Mouse (Mus musculus) cerebellum, adult 8-10 months (tissue): ENCODE results near the gene Pif1.

Experiments used
- DNase-seq: peaks from one replicate; pipeline ENCODE4 v3.0.0; 2022

The Pif1 gene

DNA sequence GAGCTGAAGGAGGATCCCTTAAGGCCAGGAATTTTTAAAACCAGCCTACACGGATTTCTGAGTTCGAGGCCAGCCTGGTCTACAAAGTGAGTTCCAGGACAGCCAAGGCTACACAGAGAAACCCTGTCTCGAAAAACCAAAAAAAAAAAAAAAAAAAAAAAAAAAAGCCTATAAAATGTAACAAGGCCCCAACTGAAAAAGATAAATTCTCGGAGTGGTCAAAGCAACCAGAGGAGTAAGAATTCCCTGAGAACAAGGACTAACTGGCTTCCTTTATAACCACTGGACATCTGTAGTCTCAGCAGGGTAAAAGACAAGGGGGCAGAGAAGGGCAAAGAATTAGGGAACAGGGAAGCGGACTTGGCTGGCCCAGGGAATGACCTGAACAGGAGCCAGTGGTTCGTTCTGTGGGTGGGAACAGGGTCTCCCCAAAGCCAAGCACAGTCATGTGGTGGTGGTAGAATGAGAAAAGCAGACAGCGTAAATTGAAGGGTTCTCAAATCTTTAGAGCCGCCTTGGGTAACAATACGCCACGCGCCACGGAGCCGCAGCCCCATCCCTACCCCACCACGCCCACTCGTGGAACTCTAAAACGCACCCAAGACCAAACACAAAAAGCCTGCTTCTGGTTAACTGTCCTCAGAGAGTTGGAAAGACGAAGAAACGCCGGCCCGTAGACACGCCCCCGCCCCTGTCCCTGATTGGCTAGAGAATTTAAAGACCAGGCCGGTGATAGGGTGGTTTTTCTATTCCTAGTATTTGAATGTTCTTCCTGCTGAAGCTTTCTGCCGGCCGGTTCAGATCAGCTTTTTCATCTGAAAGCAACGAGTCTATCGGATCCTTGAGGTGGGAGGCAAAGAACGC, at the start of gene Pif1:
Pif1 (plus strand) TSS at position 755 of the 864 bp plus-strand sequence.
- DNase-seq = no peak

DNA sequence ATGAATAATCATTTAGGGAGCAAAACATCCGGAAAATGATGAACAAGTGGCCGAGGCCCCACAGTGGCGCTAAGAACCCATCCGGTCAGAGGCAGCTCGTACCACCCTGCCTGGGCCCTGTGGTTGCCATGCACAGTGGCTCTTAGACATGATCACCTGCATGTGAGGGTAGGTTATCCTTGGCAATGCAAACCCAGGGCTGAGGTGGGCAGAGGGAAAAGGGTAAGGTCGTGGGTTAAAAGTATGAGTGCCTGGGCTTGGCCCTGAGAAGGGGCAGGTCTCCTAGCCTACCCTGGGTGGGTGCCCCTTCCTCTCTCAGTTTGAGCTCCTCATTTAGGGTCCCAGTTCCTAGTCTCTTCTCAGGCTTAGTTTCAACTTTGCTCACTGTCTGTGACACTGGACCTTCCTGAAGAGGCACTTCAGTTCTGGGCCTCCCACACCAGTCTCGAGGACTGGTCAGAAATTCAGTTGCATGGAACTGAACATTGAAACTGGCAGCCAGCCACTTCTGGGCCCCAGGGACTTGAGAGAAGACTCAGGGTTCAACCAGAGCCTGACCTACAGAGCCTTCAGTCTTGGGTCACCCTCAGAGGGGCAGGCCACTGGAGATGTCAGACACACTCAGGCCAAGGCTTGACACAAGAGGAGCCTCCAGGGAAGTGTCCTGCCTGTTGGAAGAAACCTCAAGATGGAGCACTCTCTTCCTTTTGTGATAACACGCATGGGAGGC, 48.9 kb upstream of the Pif1 start:
- DNase-seq = no peak

DNA sequence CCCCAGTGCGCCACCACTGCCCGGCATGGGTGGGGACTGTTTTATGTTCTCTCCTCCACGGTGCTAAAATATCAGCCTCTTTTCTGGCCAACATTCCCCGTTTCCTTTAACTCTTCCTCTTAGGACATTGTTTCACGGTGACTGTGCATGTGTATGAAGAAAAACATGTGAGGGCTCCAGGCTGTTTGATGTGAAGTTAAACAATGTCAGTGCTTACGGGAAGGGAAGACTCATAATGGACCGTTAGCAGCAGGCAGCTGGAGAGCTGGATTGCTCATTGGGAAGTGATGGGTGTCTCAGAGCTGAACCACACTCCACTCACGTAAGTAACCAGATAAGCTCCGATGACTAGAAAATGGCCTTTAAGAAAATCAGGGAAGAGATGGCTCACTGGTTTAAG, 47.3 kb upstream of the Pif1 start:
- no peak for DNase-seq

DNA sequence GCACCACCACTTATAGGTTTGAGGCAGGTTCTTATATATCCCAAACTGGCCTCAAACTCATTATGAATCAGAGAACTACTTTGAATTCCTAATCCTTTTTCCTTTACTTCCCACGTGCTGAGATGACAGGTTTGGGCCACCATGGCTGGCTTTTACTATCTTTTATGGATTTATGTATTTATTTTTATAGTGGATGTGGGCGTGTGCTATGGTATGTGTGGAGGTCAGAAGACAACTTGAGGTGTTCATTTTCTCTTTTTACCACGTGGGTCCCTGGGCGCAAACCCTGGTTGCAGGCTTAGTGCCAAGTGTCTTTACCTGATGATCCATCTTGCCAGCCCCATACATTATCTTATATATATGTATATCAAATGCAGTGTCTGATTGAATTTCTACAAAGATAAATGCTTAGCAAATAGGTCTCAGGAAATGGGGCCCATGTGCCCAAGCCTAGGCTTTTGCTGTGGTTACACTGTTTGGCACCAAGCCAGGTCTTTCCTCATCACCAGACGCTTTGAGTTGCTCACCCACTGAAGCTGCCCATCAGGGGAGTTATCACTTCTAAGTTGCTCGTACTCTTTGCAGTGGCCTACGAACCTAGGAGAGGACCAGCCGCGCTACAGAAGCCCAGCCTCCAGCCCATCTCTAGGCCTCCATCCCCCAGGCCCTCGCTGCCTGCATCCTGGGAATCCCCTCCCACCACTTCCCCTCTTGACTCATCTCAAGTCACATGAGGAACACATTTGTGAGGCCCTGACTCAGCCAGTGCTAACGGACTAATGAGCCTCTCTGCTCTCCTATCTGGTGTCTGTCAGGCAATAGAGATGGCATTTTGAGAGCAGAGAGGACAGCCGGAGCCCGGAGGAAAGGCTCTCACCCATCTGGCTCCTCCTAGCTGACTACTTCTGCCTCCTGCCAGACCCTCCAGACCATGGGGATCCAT, 45.6 kb upstream of the Pif1 start:
- DNase-seq = no peak

DNA sequence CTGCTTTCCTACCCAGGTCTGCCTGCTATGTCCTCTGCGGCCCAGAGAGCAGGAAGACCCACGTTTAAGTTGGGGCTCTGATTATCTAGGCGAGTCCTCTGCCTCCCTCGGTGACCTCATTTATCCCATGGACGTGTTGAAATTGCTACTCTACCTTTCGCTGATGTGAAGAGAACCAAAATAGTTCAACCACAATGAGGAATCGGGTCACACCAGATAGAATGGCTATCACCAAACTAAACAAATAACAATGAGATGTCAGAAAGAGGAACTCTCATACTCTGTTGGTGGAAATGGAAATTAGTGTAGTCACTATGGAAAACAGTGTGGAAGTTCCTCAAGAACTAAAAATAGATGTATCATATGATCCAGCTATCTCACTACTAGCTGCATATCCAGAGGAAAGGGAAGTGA, 44.8 kb upstream of the Pif1 start:
- no peak for DNase-seq

DNA sequence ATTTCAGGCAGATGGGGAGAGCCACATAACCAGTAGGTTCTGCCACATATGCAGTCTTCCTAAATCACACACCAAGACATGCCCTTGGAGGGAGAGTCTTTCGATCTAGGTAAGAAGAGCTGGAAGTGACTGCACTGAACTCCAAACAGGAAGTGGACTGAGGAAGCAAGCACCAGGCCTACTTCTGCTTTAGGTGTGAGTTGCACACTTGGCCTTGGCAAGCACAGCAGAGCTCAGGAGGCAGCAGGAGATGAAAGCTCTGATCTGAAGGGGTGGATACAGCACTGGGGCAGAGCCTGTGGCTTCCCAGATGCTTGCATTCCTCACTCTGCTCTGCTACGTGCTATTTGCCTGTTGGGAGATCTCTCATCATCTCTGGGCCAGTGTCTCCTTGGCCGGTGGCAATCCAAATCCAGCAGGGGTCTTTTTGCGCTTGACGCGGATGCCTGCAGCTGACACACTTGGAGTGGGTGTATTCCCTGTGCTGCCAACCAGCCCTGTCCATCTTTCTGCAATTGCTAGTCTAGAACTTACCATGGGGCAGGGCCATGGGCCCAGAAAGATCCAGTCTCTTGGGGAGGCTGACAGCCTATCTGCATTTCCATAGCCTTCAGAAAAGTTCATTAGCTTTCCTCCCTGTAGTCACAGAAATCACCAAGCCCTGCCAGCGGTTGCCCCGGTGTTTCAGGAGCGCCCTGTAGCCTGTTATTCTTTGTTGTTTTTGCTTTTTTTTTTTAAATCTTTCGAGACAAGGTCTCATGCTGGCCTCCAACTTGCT, 41.1 kb upstream of the Pif1 start:
- no peak for DNase-seq

DNA sequence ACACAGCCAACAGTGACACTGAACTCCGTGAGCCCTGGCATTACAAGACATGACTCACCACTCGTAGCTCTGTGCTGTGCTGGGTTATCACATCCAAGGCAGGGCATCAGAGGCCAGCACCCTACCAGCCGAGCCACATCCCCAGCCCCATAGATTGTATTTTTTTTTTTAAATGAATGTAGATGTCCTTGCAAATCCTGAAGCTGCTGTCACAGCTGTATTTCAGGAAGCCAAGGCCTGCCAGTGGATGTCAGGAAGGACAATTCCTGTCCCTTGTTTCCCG, 40.6 kb upstream of the Pif1 start:
- no peak for DNase-seq

DNA sequence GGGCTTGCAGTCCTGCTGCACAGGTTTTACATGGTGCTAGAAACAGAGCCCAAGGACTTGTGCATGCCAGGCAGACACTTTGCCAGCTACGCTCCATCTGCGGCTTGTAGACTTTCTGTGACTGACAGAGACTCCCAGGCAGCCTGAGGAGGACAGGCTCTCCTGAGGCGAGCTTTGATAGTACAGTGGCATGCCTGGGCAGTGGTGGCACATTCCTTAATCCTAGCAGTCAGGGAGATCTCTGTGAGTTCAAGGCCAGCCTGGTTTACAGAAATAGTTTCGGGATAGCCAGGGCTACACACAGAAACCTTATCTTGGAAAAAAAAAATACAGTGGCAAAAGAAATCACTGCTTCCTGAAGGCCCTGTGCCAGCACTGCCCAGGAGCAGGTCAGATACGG, 39.8 kb upstream of the Pif1 start:
- no peak for DNase-seq

DNA sequence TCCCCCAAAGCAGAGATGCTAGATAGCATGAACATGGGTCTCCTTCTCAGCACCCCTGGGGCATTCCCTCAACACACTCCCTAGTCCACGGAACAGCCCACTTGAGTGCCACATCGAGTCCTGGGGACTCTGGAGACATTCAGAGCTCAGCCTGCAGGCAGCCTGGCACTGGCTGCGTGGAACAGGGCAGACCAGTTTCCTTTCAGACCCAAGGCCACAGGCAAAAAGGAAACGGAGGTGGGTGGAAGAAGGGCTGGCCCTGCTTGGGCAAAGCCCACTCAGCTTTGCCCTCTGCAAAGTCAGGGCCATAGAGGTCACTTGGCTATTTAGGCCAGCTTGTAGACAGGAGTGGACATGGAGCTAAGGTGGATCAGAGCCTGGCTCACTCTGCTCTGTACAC, 39.1 kb upstream of the Pif1 start:
- no peak for DNase-seq

DNA sequence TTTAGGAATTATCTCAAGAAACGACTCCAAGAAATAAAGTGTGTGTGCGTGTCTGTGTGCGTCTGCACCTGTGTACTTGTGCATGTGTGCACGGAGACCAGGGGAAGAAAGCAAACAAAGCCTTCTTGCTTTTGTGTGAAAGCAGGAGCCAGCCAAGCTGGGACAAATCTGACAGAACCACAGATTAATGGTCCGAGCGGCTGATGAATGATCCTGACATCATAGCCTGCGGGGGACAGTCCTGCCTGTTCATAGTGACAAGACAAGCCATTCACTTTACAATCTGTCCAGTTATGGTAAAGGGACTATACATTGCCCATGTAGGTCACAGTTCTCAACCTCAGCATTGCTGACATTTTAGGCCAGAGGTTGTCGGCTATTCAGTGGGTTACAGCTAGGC, 38.6 kb upstream of the Pif1 start:
- no peak for DNase-seq

DNA sequence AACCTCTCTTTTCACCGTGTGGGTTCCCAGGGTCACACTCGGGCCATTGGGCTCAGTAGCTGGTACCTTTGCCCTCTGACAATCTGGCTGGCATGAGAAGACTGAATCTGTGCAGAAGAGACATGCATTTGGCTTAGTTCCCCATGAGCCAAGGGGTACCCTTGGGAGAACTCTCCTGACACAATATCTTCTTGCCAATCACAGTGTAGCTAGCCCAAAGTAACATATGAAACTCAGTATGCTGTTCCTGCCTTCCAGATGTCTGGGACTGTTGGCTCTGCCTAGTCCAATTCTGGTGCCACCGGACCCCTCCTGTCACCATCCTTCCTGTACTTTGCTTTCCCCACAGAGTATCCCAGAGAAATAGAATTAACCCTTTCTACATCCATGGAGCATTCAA, 37.8 kb upstream of the Pif1 start:
- no peak for DNase-seq

DNA sequence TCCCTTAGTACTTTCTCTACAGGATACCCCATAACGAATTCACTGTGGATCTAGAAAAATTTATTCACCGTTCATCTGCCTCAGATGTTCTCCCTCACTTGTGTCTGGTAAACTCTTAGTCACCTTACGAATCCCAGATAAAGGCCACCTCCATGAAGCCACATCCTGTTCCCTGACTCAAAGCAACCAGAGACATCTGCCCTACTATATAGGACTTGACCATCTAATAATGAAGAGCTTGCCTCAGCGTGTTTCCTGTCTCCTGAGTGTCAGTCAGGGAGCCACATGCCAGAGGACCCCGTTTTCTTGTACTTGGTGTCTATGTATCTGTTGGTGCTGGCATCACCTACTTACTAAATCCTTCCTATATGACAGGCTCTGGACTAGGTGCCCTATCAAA, 37.3 kb upstream of the Pif1 start:
- no peak for DNase-seq

DNA sequence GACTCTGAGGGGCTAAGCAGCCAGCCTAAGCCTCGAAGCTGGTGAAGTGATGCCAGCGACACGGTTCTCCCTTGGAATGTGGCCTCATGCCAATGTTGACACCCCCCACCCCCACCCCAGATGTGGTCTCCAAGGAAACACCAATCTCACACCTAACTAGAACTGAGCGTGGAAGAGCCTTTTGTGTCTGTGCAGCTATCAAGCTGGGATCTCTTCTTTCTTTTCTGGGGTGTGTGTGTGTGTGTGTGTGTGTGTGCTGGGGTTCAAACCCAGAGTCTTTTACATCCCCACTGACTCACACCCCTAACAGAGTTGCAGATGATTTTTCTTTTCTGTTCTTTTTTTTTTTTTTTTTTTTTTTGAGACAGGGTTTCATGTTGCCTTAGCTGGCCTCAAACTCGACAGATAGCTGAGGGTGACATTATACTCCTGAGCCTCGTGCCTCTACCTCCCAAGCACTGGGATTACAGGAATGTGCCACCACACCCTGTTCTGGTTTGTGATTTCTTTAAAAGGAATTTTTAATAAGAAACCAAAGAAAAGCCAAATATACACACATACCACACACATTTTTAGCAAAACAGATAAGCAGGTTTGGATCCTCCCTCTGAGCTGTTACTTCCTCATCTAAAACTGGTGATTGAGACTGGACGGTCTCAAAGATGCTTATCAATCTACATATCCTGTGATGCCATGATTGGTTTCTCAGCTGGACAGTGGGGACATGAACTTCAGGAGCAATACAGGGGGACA, 36.7 kb upstream of the Pif1 start:
- DNase-seq = no peak

DNA sequence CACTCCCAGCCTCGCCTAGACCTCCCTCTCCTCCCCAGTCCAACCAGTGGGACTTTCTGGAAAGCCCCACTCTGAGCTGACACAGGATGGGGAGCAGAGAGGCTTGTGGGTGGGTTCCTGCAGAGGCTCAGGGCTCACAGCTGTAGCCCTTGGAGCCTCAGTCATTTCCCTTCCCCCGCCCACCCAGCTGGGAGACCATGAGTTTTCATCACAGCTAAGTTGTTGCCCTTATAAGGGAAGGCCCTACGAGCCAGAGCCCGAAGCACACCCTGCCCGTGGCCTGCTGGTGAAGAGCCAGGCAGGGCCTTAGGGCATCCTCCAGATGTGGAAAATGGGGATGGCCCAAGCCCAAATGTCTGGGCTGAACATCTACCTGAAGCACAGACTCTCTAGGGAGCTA, 35.9 kb upstream of the Pif1 start:
- no peak for DNase-seq

DNA sequence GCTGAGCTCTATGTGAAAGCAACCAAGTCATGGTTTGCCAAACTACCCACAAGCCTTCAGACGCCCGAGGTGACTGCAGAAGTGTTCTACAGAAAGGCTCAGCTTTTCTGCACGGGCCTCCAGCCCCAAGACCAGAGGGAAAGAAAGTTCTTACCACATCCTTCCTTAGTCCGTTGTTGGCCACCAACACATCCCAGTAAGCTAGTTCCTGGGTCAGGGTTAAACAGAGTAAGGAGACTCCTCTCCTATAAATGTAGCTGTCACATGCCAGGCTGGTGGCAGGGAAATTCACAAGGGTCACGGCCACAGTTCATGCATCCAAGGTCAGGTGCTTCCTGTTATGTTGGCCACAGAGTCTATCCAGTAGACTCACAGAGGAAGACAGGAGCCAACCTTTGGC, 34.8 kb upstream of the Pif1 start:
- no peak for DNase-seq

DNA sequence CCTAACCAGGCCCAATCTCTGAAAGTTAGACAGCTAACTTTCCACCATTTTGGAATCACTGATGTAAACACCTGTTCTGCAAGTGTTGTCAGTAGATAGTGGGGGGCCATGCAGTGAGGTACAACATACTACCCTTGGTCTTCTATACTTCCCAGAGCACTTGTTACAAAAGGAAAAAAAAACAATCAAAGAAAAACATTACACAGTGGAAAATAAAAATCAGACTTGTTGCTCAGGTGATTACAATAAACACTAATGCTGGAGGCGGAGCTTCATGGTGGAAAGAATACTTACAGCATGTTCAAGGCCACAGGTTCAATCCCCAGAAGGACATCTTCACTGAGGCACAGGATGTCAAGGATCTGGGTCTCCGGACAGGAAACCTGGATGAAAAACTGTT, 34.2 kb upstream of the Pif1 start:
- no peak for DNase-seq

DNA sequence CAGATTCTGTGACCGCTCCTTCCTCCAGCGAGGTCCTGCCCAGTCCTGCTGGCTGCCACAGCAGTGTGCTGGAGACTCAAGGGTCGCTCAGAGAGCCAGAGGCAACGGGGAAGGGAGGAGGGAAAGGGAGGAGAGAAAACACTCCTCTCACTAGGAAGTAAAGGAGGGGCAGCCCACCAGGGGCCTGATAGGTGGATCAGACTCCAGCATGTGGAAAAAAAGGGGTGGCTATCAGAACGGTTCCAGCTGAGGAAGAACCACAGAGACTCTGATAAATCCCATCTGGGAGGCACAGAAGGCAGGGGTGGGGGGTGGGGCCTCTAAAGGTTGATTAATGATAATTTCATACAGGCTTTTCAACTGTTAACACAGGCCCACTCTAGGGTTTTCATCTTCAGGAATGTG, 32.0 kb upstream of the Pif1 start:
- no peak for DNase-seq

DNA sequence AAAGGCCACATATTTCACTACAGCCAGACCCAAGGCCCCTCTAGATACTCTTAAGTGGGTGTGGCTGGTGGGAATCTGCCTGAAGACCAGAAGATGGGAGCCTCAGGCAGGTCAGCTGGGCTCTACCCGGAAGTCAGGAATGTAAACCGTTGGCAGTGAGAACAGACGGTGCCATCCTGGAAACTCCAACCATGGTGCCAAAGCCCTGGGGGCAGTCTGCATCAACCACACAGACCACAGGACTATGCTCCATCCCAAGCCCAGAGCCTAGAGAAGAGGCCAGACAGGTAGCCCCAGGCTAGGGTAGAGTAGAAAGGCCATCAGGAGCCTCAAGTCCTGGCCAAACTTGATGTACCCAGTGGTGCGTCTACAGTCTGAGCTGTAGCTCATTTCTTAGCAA, 31.3 kb upstream of the Pif1 start:
- DNase-seq = no peak

DNA sequence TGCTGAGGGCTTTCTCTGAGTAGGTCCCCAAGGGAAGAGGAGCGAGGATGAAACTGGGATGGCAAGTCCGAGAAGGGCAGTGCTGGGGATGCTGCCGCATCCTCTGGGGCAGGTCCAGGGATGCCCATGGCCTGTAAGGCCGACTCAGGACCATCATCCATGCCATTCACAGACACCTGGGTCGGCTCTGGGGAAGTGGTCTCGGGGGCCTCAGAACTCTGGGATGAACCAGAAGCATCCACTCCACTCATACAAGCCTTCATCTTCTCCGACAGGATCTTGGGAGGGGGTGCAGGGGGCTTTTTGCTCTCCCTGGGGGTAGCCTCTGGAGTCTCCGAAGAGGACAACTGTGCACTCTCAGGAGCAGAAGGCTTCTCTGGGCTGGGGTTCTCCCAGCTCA, 30.6 kb upstream of the Pif1 start:
- DNase-seq = no peak

DNA sequence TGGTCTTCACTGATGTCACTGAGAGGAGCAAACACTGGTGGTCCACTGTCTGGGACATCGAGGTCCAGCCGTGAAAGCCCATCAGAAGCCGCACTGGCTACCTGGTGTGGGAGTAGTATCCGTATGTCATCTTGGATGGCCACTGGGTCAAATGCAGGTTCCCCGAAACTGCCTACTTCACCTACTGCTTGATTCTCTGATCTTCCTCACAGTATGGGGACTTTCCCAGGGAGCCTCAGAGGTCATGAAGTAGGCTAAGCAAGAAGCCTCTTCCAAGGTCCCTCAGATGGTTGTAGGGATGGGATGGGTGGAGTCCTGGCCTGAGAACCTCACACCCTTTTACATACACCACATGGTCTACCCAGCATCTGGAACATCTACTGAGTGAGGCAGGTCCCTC, 30.0 kb upstream of the Pif1 start:
- no peak for DNase-seq

DNA sequence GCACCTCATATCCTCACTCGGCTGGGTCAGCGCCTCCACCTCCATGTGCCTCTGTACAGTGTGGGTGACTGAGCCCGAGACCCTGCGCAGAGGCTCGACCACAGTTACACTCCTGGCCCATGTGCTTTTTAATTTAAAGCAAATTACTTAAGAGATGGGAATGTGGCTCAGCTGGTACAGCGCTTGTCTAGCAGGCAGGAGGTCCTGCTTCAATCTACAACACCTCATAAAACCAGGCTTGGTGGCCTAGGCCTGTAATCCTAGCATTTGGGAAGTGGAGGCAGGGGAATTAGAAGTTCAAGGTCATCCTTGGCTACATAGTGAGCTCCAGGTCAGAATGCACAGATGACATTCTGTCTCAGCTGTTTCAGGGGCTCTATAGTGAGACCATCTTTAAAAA, 28.2 kb upstream of the Pif1 start:
- DNase-seq = no peak

DNA sequence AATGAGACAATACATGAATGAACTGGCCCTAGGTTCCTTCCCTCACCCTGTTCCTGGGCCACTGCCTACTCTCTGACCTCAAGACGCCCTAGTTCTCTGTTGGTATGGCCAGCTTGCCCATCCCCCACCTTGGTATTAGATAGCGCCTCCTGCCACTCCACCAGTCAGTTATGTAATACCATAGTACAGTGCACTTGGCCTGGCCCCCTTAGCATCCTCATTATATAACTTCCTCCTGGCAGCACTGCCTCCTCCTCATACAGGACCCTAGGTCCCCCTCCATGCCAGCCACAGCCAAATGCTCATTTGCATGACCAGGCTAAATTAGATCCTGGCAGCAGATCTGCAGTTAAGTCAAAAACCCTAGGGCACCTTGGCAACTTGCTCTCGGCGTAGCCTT, 25.9 kb upstream of the Pif1 start:
- no peak for DNase-seq
